Mouse (Mus musculus): Measurements from ENCODE around the gene 4931429L15Rik. TPM values are rescaled to one million over a fixed set of nuclear protein-coding genes. Genes with fewer than 3 reads are reported as not detected.
"Not testable (repeated sequence)": the region's sequence is repeated elsewhere in the genome, so short reads cannot be mapped to it uniquely, and the experiment has no call there.

4931429L15Rik gene
- polyA plus RNA-seq, 1 experiment from 2014 or later = not detected

DNA sequence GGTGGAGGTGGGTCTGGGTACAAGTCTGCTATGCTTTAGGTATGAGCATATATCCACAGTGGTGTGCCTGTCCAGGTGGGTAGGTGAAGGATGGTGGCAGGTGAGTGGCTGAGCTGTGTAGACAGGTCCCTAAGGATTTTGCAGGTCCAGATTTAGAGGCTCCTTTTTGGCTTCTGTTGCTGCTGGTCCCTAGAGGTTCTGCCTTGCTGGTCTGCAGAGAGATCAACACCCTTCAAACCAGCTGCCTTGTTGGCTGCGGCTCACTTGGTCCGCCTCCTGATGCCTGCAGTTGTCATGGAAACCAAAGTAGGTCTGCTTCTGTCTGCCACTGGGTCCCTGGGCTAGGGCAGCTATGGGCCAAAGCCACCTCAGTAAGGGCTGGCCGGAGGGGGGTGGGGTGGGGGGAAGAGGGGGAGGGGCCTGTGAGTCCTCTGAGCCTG lies 18.1 kb upstream of the 4931429L15Rik start:
- WGBS = 19% methylated on average over 3 of the region's 3 CpGs
- Histone ChIP-seq H3K36me3 (no peaks in the 10 kb centered on the region), H3K27me3 (peaks cover 20% of the 10 kb centered on the region), H3K4me3 (no peak overlapping the region), H3K27ac (no peak overlapping the region), H3K9ac (no peak overlapping the region), H3K9me3 (replicated peaks) (no peaks in the 10 kb centered on the region), H3K4me2 (no peak overlapping the region), H3K4me1 (replicated peaks) (no peaks in the 10 kb centered on the region)
- no peak for ATAC-seq (replicated peaks; ENCODE audit: insufficient number of reproducible peaks, insufficient read depth, low FRiP score, low read depth)

DNA sequence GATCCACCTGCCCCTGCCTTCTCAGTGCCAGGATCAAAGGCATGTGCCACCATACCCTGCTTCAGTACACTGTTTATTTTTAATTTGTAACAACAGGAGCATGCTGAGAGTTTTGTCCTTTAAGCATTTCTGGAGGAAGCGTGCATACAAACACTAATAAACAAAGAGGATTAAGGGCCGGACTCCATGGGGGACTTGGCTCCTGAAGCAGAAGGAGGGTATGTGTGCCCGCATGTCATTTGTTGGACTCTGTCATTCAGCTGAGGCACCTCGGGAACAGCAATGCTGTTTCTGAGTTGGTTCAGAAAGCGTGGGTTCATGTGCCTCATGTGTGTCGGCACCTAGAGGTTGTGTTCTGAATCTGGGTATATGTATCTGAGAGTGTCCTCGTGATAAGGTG lies 17.5 kb upstream of the 4931429L15Rik start:
- H3K4me3 ChIP-seq = no peak overlapping the region
- H3K4me1 ChIP-seq (replicated peaks) = no peaks in the 10 kb centered on the region
- no peak overlapping the region for H3K4me2 ChIP-seq
- peaks cover 20% of the 10 kb centered on the region for H3K27me3 ChIP-seq
- no peaks in the 10 kb centered on the region for H3K36me3 ChIP-seq
- H3K9me3 ChIP-seq (replicated peaks) = no peaks in the 10 kb centered on the region
- ATAC-seq (replicated peaks; ENCODE audit: insufficient number of reproducible peaks, insufficient read depth, low FRiP score, low read depth) = no peak
- 62% methylated on average over 7 of the region's 7 CpGs for WGBS
- no peak overlapping the region for H3K9ac ChIP-seq
- no peak overlapping the region for H3K27ac ChIP-seq

DNA sequence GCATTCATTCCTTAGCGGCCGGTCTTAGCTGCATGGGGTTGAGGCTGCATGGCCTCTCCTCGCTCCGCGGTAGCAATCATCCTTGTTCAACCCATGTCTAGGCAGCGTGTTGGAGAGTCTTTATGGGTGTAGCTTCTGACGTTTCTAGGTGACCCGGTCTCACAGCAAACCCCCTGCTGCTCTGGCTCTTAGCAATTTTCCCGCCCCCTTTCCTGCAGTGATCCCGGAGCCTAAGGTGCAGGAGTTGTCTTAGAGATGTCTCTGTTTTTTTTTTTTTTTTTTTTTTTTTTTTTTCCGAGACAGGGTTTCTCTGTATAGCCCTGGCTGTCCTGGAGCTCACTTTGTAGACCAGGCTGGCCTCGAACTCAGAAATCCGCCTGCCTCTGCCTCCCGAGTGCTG lies 16.5 kb upstream of the 4931429L15Rik start:
- not testable (repeated sequence) for H3K4me1 ChIP-seq (replicated peaks); ATAC-seq (replicated peaks; ENCODE audit: insufficient number of reproducible peaks, insufficient read depth, low FRiP score, low read depth); H3K4me3 ChIP-seq; H3K36me3 ChIP-seq; H3K9ac ChIP-seq; H3K4me2 ChIP-seq; H3K9me3 ChIP-seq (replicated peaks); H3K27ac ChIP-seq
- peaks cover 20% of the 10 kb centered on the region for H3K27me3 ChIP-seq
- WGBS = 75% methylated on average over 13 of the region's 14 CpGs

DNA sequence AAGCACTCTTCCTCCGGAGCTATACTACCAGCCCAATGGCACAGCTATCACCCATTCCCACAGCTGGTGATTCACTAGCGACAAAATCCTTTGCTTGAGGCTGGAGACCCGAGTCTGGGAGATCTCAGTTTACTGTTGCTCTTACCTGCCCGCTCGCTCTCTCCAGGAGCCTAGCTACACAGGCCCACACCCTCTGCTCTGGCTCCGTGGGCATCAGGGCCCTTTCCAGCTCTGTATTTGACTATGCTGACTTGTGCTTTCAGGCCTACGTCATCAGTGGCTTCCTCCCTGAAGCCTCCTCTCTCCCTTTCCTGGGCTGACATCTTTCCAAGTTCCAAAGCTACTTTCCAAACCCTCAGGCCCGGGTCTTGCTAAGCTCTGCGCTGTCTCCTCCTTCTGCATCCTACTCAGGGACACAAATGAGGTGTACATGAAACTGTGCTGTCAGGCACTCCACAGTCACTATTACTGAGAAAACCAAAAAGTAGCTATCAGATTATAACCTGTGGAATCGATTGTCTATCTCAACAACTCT lies 15.7 kb upstream of the 4931429L15Rik start:
- Histone ChIP-seq H3K27ac (no peak overlapping the region), H3K36me3 (no peaks in the 10 kb centered on the region), H3K4me3 (no peak overlapping the region), H3K9ac (no peak overlapping the region), H3K4me1 (replicated peaks) (no peaks in the 10 kb centered on the region), H3K27me3 (peaks cover 20% of the 10 kb centered on the region), H3K9me3 (replicated peaks) (no peaks in the 10 kb centered on the region), H3K4me2 (no peak overlapping the region)
- ATAC-seq (replicated peaks; ENCODE audit: insufficient number of reproducible peaks, insufficient read depth, low FRiP score, low read depth) = no peak
- 67% methylated on average over 10 of the region's 10 CpGs for WGBS

DNA sequence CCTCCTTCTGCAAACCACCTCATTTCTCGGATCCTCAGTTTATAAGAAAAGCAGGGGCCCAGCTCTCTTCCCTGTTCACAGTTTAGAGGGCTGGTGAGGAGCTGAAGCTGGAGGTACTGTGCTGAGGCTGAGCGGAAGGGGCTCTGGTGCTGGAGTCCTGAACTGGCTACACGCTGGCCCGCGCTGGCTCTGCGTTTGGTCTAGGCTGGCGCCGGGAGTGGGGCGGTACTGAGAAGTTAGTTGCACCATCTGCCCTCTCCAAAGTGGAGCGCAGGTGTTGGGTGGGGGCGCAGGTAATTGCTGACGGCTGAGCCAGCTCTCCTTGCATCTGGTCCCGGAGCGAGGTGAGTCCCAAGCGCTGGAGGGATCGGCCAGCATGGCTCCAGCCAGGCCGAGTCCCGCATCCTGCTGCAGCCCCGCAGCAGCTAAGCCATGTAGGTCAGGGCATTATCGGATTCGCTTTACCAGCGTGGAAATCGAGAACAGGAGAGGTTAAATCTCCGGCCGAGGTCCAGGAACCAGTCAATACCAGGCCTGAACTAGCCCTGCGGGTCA lies 14.8 kb upstream of the 4931429L15Rik start:
- H3K27me3 ChIP-seq = peaks cover 20% of the 10 kb centered on the region

DNA sequence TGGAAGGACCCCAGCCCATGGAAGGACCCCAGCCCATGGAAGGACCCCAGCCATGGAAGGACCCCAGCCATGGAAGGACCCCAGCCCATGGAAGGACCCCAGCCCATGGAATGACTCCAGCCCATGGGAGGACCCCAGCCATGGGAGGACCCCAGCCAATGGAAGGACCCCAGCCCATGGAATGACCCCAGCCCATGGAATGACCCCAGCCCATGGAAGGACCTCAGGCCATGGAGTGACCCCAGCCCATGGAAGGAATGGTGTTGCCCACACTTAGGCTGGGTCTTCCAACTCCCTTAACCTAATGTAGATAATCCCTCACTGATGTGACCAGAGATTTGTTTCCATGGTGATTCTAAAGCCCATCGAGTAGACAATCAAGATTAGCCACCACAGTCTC lies 11.5 kb upstream of the 4931429L15Rik start:
- no peak for ATAC-seq (replicated peaks; ENCODE audit: insufficient number of reproducible peaks, insufficient read depth, low FRiP score, low read depth)
- no peak overlapping the region for H3K4me2 ChIP-seq
- no peaks in the 10 kb centered on the region for H3K9me3 ChIP-seq (replicated peaks)
- WGBS = 87% methylated on average over 1 of the region's 1 CpGs
- no peak overlapping the region for H3K9ac ChIP-seq
- H3K36me3 ChIP-seq = no peaks in the 10 kb centered on the region
- H3K4me1 ChIP-seq (replicated peaks) = peaks cover 12% of the 10 kb centered on the region
- no peak overlapping the region for H3K4me3 ChIP-seq
- no peak overlapping the region for H3K27ac ChIP-seq
- H3K27me3 ChIP-seq = peaks cover 13% of the 10 kb centered on the region

More for the DNA sequence above, 14.8 kb upstream of the 4931429L15Rik start:
- Histone ChIP-seq H3K4me3 (no peak overlapping the region), H3K36me3 (no peaks in the 10 kb centered on the region), H3K4me2 (no peak overlapping the region), H3K9ac (no peak overlapping the region), H3K9me3 (replicated peaks) (no peaks in the 10 kb centered on the region), H3K27ac (no peak overlapping the region), H3K4me1 (replicated peaks) (no peaks in the 10 kb centered on the region)
- no peak for ATAC-seq (replicated peaks; ENCODE audit: insufficient number of reproducible peaks, insufficient read depth, low FRiP score, low read depth)
- 35% methylated on average over 26 of the region's 26 CpGs for WGBS

DNA sequence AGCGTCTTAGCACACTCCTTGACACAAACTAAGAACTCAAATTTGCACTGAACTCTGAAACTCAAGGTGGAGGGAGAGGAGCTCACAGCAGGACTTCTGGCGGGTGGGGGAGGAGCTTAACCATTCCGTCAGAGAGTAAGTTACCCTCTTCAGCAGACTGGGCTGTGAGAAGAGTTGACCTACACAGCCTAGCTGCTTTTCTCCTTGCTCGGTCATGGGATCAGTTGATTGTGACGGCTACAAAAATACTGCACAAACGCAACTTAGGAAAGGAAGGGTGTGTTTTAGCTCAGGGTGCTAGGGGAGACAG lies 10.8 kb upstream of the 4931429L15Rik start:
- Histone ChIP-seq H3K4me2 (no peak overlapping the region), H3K36me3 (no peaks in the 10 kb centered on the region), H3K9me3 (replicated peaks) (no peaks in the 10 kb centered on the region), H3K9ac (no peak overlapping the region), H3K27ac (no peak overlapping the region), H3K4me1 (replicated peaks) (peaks cover 12% of the 10 kb centered on the region), H3K27me3 (peaks cover 14% of the 10 kb centered on the region), H3K4me3 (no peak overlapping the region)
- ATAC-seq (replicated peaks; ENCODE audit: insufficient number of reproducible peaks, insufficient read depth, low FRiP score, low read depth) = no peak
- WGBS = 47% methylated on average over 6 of the region's 6 CpGs

DNA sequence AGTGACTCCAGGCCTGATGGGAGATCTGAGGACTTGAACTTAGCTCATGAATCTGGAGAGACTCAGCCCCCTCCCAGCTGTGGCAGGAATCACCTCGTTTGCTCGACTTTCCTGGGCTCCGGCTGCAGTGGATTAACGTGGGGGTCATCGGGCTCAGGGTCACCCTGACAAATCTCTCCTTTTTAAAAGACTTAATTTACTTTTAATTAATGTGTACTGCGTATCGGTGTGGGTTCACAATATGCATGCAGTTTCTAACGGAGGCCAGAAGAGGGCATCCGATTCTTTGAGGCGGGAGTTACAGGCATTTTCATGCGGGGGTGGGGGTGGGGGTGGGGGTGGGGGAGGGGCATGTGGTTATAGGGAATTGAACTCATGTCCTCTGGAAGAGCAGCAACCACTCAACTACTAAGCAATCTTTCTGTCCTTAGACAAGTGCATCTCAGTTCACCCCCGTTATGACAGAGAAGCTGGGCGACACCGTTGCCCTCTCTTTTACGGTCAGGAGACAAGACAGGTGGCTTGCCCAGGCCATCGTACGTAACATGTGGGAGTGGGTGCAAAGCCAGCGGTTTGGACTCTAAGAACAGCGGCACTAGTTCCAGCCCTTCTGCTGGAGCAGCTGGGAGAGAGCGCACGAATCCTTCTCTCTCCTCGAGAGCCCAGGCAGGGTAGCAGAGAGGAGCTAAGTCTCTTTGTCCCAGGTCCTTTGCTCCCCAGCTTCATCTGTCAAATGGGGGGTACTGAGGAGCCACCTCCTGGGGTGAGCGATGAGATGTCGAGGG lies 10.2 kb upstream of the 4931429L15Rik start:
- WGBS = 23% methylated on average over 24 of the region's 24 CpGs
- H3K4me2 ChIP-seq = peak overlapping the region; percentile 77
- no peak for ATAC-seq (replicated peaks; ENCODE audit: insufficient number of reproducible peaks, insufficient read depth, low FRiP score, low read depth)

DNA sequence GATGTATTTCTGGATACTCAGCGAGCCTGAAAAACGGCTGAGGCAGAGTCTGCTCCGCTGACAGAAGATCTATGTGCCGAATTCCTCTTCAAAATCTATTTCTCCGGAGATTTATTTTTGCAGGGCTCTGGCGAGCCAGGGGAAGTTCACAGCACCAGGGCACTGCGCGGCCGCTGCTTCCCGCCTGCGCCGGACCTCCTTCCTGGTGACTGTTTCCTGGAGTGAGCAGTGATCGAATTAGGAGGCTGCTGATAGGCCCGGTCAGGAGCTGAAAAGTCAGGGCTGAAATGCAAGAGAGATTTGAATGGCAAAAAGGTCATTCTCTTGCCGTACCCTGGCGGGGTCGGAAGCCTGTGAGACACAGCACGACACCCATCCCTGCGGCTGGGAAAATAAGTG lies 9.5 kb upstream of the 4931429L15Rik start:
- Histone ChIP-seq H3K36me3 (no peaks in the 10 kb centered on the region), H3K27ac (peak overlapping the region; percentile 53), H3K4me1 (replicated peaks) (peaks cover 12% of the 10 kb centered on the region), H3K27me3 (peaks cover 5% of the 10 kb centered on the region), H3K9ac (peak overlapping the region; percentile 59), H3K9me3 (replicated peaks) (no peaks in the 10 kb centered on the region), H3K4me3 (peak overlapping the region; percentile 43), H3K4me2 (peak overlapping the region; percentile 77)
- peak; percentile 68; the same call in 1 of the 2 replicates for ATAC-seq (replicated peaks; ENCODE audit: insufficient number of reproducible peaks, insufficient read depth, low FRiP score, low read depth)
- 6% methylated on average over 19 of the region's 19 CpGs for WGBS

More for the DNA sequence above, 10.2 kb upstream of the 4931429L15Rik start:
- H3K27me3 ChIP-seq = peaks cover 11% of the 10 kb centered on the region
- H3K9ac ChIP-seq = no peak overlapping the region
- peaks cover 12% of the 10 kb centered on the region for H3K4me1 ChIP-seq (replicated peaks)
- H3K27ac ChIP-seq = no peak overlapping the region; the same call in 1 of the 2 replicates
- no peaks in the 10 kb centered on the region for H3K36me3 ChIP-seq
- no peak overlapping the region; the same call in 1 of the 2 replicates for H3K4me3 ChIP-seq
- H3K9me3 ChIP-seq (replicated peaks) = no peaks in the 10 kb centered on the region

DNA sequence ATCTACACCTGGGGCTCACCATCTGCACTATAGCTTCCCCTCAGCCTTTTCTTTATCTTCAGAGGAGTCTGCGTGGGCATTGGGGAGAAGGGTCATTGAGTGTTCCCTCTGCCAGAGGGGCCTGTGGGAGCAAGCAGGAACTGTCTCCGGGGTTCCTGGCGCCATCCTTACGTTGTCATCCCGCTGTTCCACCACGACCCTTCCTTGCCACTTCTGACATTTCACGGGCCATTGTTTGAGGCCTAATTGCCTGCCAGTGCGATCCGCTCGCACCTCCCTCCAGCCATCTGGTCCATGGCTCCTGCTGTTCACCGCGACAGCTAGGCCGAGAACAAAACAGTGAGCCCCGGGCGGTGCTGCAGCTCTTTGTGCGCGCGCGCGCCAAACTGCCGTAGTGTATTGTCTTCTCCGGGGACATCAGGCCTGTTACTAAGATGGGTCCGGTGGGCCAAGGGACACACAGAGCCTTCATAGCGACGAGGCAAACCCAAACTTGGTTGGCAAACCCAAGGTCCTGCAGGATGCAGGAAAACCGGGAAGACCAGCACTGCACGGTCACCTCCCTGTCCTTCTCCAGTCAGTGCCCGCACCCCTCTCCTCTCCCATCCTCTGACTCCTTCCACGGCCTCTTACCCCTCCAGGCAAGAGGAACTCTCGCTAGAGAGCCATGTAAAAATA lies 8.9 kb upstream of the 4931429L15Rik start:
- Histone ChIP-seq H3K9ac (peak overlapping the region; percentile 59), H3K9me3 (replicated peaks) (no peaks in the 10 kb centered on the region), H3K4me2 (peak overlapping the region; percentile 77), H3K4me3 (peak overlapping the region; percentile 43), H3K4me1 (replicated peaks) (peaks cover 12% of the 10 kb centered on the region), H3K36me3 (no peaks in the 10 kb centered on the region), H3K27me3 (peaks cover 4% of the 10 kb centered on the region), H3K27ac (peak overlapping the region; percentile 53)
- WGBS = 5% methylated on average over 30 of the region's 30 CpGs
- peak; percentile 59 for ATAC-seq (replicated peaks; ENCODE audit: insufficient number of reproducible peaks, insufficient read depth, low FRiP score, low read depth)

Measured in heart, embryonic 15.5 days (tissue).